Mouse (Mus musculus) adrenal gland (tissue): ENCODE measurements at regions not wholly inside any gene's neighbourhood (a gene's known extent, or its start where the extent isn't known, plus 50 kb on each side); places are given as distances from the start of the nearest gene placed in this dataset.

ENCODE experiments used
- intact Hi-C: fragments of 180-260 bp; cut with DNase I; formaldehyde crosslinking; loops from one replicate; pipeline ENCODE4 v1.15.1; 2025

DNA sequence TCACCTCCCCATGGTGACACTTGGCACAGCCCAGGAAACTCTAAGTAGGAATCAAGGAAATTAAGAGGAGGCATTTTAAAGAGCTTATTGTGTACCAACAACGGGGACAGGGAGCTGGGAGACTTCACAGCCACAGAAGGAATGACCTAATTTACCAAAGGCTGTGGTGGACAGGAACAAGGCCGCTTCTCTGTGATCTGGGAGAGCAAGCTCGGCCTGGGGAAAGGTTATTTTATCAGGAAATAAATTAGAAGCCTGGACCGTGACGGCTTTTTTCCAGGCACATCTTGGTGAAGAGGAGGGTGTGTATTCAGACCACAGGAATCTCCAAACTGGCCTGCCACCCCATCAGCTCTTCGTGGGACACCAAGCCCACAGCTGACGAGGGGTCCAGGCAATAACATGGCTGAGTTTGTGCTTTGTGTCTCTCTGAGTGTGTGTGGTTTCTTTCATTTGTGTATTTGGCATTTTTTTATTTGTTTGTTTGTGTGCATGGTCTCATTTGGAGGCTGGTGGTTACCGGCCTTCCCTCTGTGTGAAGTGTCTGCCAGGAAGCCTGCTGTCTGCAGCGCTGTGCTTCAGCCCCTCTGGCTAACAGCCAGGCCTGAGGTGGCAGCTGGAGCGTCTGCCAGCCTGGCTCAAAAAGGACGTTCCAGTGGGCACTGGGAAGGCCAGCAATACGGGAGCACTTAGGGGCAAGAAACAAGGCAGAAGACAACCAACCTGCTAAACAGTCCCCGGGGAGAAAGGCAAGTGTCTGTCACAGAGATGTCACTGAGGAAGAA, 2174.6 kb upstream of the Gm7489 start:
- intact Hi-C loops: no loop called here

DNA sequence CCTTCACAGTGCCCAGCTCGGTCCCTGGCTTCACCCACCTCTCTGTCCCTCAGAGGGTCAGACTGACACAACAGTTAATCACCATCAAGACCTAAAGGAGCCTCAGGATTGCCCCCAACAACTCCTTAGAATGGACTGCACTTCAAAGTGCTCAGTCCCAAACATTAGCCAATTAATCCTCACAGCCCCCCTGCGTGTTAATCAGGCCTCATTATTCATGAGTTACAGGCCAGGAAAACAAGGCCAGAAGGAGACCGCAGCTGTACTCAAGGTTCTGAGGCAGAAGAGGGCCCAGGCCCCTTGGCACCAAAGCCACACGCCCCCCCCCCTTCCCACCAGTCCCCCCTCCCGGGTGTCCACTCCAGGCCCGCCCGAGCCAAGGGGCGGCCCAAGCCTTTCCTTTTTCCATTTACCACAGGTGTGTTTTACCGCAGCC, 2163.8 kb upstream of the Gm7489 start:
- intact Hi-C loops: no loop called here

DNA sequence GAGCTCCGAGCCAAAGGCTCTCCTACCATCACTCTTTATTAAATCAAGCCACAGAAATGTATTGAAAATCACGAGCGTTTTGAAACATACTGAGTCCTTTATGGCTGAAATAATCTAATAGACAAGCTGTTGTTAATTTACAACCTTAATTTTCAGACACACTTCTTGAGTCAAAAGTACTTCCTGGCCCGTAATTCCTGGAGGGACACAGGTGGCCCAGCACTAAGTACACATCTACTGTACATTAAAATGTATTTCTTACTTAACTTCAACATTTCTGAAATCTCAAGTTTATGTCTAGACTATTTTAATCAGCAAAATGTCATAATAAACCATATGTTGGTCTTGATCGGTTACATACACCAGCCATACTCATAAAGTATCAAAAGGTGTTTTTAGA, 2163.3 kb upstream of the Gm7489 start:
- intact Hi-C loops: no loop called here

DNA sequence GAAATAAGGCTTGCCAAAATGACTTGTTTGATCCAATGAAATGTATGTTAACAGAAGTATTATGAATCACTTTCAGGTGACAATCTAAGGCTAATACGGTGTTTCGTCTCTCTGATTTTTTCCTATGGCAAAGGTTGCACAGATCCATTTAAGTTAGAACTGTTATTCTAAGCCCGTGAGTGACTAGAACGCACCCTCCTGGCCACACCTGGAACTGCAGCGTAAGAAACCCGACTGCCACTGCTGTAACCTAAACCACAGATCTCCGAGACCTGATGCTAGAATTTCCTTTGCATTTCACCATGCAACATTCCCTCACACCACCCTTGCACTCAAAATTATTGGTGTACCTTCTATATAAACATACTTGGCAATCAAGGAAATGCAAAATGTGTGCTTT, 2160.6 kb upstream of the Gm7489 start:
- intact Hi-C loops: no loop called here

DNA sequence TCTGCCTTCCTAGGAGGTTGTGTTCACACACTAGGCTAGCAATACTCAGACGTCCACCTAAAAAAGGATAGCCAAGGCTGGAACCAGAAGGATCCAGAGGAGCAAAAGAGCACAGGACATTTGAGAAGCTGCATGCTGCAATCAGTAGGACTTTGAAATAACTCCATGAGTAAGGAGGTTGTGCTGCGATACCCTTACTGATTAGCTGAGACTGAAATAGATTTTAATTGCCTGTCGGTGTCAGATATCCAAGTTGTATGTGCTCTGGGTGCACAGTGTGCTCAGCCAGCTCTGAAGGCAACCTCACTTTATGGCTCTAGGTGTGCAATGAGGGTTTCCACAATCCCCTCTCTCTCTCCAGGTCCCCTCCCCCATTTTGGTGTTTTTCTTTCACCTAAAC, 2159.2 kb upstream of the Gm7489 start:
- intact Hi-C loops: no loop called here

DNA sequence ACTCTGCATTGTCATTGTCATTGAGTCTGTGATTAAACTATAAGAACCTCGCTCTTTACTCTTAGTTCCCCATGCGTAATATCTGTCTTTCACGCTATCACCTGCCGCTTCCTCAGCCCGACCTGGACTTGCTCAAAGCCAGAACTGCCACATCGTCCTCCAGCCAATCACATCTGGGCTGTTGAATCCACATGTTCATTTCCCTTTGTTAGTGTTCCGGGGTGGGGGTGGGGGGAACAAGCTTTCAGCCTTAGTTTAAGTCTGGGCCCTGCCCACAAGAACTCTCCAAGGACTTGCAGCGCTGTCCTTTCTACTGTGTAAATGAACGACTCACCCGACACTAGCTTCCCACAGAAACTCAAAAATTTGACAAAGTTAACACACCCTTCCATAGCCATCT, 2154.6 kb upstream of the Gm7489 start:
- intact Hi-C loops: no loop called here

DNA sequence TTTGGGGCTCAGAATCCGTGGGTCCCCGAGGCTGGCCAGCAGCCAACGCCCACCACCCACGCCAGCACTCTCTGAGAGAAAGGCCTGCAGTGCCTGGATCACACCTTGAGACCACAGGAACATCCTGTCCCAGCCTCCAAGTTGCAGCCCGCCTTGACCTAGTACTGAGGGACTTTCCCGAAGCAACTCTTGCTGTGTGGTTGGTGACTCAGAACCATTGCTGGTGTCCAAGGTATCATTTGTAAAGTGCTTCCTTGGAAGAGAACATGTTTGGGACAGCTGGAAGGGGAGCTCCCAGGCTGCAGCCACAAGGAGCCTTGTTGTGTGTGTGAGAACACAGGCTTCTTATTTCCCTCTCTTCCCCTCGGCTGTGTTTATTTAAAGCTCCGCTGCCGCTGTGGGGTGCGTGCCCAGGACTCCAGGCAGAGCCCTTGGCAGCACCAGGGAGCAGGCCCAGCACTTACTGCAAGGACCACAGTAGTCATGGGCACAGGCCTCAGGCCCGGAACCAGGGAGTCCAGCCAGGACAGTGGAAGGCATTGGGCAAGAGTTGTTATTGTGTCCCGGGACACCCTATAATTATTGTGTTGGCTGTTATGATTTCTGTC, 2153.8 kb upstream of the Gm7489 start:
- intact Hi-C loops: no loop called here

DNA sequence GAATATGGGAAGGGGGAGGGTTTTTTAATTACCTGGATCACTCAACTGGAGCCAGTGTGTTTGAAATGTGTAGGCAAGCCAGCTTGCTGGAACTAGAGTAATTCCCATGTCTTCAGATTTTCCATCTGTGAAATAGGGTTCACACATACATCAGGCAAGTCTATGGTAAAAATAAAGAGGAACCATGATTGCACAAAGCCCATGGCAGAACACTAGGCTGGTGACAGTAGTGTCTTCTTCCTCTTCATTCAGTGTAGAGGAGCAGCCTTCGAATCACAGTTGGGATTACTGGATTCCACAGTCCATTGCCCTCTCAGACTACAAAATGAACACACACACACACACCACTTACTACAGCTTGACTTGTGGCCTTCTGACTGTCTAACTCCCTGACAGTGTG, 2150.5 kb upstream of the Gm7489 start:
- intact Hi-C loops: no loop called here
